Mouse (Mus musculus): ENCODE data around the gene Ell. TPM values are rescaled to one million over a fixed set of nuclear protein-coding genes. Genes with fewer than 3 reads are reported as not detected.
A peak's percentile ranks its signal among the peaks of the same experiment; 100 is the strongest.

Gene Ell
- polyA plus RNA-seq, 1 experiment from 2014 or later, result 13.0 TPM

DNA sequence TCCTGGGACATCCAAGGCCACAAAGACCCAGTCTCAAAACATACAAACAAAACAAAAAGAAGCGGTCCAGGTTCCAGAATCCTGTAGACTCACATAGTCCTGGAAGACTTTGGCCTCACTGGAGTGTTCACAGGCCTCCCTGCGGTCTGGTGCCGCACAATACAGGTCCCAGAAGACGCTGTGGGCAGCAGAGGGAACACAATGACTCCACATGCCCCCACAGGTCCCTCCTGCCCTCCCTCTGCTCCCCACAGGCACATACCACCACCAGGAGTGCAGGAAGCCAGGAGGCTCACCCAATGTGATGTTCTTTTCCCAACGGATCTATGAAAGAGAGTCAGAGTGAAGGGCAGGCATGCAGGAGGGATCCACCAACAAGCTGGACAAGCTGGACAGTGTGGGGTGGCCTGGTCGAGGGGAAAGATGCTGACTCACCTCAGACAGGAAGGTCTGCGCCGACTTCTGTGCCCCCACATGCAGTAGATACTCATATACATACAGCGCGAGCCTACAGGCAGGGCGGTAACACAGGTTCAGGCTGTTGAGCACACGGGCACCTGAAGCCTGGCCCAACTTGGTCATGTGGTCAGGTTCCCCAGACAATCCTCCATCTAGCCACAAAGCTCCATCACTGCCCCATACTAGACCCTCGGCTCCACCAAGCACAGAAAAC, 63.0 kb downstream of the Ell start:
- DNase-seq (ENCODE audit: low spot score, missing footprints), result no peak
- H3K27ac ChIP-seq (ENCODE audit: low read depth, low read length), result no peak overlapping the region
- WGBS, result 94% methylated on average over 13 of the region's 13 CpGs
- no peak overlapping the region for H3K4me2 ChIP-seq
- H3K4me1 ChIP-seq (ENCODE audit: control insufficient read depth, insufficient read depth, low read length), result peaks cover 50% of the 10 kb centered on the region
- no peak overlapping the region for H3K9ac ChIP-seq (ENCODE audit: low read length)
- H3K27me3 ChIP-seq (ENCODE audit: control insufficient read depth, insufficient read depth, low read length), result peaks cover under 1% of the 10 kb centered on the region; the same call in 1 of the 2 replicates
- no peaks in the 10 kb centered on the region for H3K36me3 ChIP-seq (ENCODE audit: control insufficient read depth, insufficient read depth, low read length)
- ATAC-seq (ENCODE audit: low FRiP score), result no peak
- no peaks in the 10 kb centered on the region for H3K9me3 ChIP-seq (ENCODE audit: control insufficient read depth, low read length)
- H3K4me3 ChIP-seq (ENCODE audit: low read depth, low read length), result no peak overlapping the region

DNA sequence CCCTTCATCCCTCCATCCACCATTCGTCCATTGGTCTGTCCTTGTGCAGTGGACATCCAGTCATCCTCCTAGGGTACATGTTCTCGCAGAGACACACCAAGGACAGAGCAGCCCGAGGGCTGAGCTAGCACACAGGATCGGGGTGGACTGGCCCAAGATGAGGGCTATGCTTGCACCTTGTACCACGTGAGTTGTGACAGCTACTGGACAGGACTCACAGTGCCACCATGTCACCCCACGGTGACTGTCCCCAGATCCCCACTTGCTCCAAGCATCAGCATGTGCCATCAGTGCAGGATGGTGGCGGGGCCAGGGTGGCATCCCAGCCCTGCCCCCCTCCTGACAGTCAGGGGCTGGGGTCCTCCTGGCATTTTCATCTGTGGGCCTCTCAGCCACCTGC, 65.3 kb downstream of the Ell start:
- Histone ChIP-seq H3K36me3 (ENCODE audit: control insufficient read depth, insufficient read depth, low read length) (no peaks in the 10 kb centered on the region), H3K4me3 (ENCODE audit: low read depth, low read length) (no peak overlapping the region), H3K9ac (ENCODE audit: low read length) (no peak overlapping the region), H3K9me3 (ENCODE audit: control insufficient read depth, low read length) (no peaks in the 10 kb centered on the region), H3K27ac (ENCODE audit: low read depth, low read length) (no peak overlapping the region), H3K27me3 (ENCODE audit: control insufficient read depth, insufficient read depth, low read length) (no peaks in the 10 kb centered on the region; the same call in 1 of the 2 replicates), H3K4me2 (no peak overlapping the region), H3K4me1 (ENCODE audit: control insufficient read depth, insufficient read depth, low read length) (peaks cover 49% of the 10 kb centered on the region)
- ATAC-seq (ENCODE audit: low FRiP score) (no peak), DNase-seq (ENCODE audit: low spot score, missing footprints) (no peak)
- 84% methylated on average over 7 of the region's 7 CpGs for WGBS

DNA sequence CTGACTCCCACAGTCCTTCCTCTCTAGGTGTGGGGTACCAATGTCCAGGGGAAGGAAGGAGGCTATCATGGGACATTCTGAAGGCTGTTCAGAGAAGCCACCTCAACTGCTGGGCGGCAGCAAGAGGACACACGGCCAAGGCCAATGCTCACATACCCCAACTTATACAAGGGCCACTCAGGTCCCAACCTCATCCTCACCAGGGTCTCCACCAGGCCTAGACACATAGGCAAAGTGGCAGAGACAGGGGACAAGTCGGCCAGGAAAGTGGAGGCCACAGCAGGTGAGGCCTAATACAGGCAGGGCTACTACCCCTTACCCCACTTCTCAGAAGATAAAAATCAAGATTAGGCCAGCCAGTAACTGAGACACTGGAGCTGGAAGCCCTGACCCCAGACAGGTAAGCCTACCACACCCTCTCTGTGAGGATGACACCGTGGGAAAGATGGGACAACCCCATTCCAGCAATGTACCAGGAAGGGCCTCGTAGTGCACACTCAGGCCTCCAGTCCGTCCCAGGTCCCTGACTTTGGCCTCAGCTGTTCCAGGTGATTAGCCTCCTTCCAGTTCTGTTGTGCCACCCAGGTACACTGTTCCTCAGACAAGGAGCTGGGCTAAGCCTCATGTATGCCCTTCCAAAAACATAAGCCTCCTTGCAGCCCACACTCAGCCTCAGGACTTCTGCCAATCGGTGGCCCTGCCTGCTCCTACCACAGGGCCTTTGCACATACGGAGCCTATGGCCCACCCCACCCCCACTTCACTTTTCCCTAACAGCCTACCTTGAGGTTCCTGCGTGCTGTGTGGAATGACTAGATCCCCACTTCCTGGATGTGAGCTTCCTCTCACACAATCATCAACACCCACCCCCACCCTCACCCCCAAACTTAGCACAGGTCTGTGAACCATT, 66.9 kb downstream of the Ell start:
- no peaks in the 10 kb centered on the region for H3K36me3 ChIP-seq (ENCODE audit: control insufficient read depth, insufficient read depth, low read length)
- ATAC-seq (ENCODE audit: low FRiP score) (no peak), DNase-seq (ENCODE audit: low spot score, missing footprints) (no peak)
- no peak overlapping the region for H3K27ac ChIP-seq (ENCODE audit: low read depth, low read length)
- no peaks in the 10 kb centered on the region for H3K9me3 ChIP-seq (ENCODE audit: control insufficient read depth, low read length)
- H3K9ac ChIP-seq (ENCODE audit: low read length), result no peak overlapping the region
- no peaks in the 10 kb centered on the region; the same call in 1 of the 2 replicates for H3K27me3 ChIP-seq (ENCODE audit: control insufficient read depth, insufficient read depth, low read length)
- no peak overlapping the region for H3K4me3 ChIP-seq (ENCODE audit: low read depth, low read length)
- H3K4me1 ChIP-seq (ENCODE audit: control insufficient read depth, insufficient read depth, low read length), result peaks cover 46% of the 10 kb centered on the region
- H3K4me2 ChIP-seq, result peak overlapping the region; percentile 92; the same call in 1 of the 2 replicates
- 91% methylated on average over 9 of the region's 9 CpGs for WGBS

DNA sequence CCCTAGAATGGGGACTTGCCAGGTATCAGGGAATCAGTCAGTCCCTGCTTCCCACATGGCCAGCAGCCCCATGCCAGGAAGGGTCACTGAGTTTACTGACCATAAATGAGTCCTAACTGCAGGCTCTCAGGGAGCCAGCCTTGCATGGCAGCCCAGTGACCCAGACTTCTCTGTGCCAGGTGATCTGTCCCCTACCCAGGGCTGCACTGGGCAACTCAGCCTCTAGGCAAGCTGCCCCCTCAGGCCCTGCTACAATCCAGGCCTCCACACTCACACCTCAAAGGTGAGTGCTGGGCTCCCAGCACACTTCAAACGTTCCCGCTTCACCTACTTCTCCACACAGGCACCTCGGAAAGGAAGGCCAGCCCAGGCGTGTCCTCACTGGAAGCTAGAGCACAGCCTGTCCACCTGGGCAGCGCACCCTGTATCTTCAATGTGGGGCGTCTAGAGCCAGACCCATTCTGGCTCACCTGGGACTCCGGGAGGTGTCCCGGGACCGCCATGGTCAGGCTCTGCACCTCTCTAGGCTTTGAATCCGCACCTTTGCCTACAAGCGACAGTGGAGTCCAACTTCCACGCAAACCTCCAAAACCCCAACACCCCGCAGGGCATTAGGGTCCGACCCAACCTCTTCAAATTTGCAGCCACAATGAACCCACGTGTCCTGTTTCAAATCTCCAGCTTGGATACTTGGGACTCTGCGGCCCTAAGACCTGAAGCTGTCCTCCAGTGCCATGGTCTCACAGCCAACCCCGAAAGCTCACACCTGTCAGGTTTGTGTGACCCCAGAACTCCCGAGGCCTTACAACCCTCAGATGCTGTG, 67.7 kb downstream of the Ell start:
- 70% methylated on average over 18 of the region's 18 CpGs for WGBS
- Histone ChIP-seq H3K36me3 (ENCODE audit: control insufficient read depth, insufficient read depth, low read length) (no peaks in the 10 kb centered on the region), H3K27me3 (ENCODE audit: control insufficient read depth, insufficient read depth, low read length) (no peaks in the 10 kb centered on the region; the same call in 1 of the 2 replicates), H3K4me2 (peak overlapping the region; percentile 92), H3K27ac (ENCODE audit: low read depth, low read length) (no peak overlapping the region), H3K9me3 (ENCODE audit: control insufficient read depth, low read length) (no peaks in the 10 kb centered on the region), H3K9ac (ENCODE audit: low read length) (peak overlapping the region; percentile 88; the same call in 1 of the 2 replicates), H3K4me3 (ENCODE audit: low read depth, low read length) (peak overlapping the region; percentile 79), H3K4me1 (ENCODE audit: control insufficient read depth, insufficient read depth, low read length) (peaks cover 43% of the 10 kb centered on the region)
- no peak for DNase-seq (ENCODE audit: low spot score, missing footprints)
- no peak for ATAC-seq (ENCODE audit: low FRiP score)

DNA sequence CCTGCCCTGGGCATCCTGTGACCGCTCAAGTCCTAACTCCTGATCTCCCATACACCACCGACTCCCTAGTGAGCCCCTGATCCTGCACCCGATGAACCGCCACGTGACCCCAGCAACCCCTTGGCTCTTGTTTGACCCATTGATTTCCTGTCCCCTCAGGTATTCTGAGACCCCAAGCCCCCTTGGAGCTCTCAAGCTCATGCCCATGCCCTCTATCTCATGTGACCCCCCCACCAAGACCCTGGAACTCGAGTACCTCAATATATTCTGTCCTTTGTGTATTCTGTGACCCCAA, 68.3 kb downstream of the Ell start:
- no peaks in the 10 kb centered on the region; the same call in 1 of the 2 replicates for H3K27me3 ChIP-seq (ENCODE audit: control insufficient read depth, insufficient read depth, low read length)
- H3K36me3 ChIP-seq (ENCODE audit: control insufficient read depth, insufficient read depth, low read length), result no peaks in the 10 kb centered on the region
- DNase-seq (ENCODE audit: low spot score, missing footprints) (no peak), ATAC-seq (ENCODE audit: low FRiP score) (no peak)
- H3K4me3 ChIP-seq (ENCODE audit: low read depth, low read length), result peak overlapping the region; percentile 79
- H3K9ac ChIP-seq (ENCODE audit: low read length), result peak overlapping the region; percentile 88
- no peaks in the 10 kb centered on the region for H3K9me3 ChIP-seq (ENCODE audit: control insufficient read depth, low read length)
- 25% methylated on average over 6 of the region's 6 CpGs for WGBS
- H3K4me2 ChIP-seq, result peak overlapping the region; percentile 92
- peaks cover 43% of the 10 kb centered on the region for H3K4me1 ChIP-seq (ENCODE audit: control insufficient read depth, insufficient read depth, low read length)
- no peak overlapping the region for H3K27ac ChIP-seq (ENCODE audit: low read depth, low read length)

DNA sequence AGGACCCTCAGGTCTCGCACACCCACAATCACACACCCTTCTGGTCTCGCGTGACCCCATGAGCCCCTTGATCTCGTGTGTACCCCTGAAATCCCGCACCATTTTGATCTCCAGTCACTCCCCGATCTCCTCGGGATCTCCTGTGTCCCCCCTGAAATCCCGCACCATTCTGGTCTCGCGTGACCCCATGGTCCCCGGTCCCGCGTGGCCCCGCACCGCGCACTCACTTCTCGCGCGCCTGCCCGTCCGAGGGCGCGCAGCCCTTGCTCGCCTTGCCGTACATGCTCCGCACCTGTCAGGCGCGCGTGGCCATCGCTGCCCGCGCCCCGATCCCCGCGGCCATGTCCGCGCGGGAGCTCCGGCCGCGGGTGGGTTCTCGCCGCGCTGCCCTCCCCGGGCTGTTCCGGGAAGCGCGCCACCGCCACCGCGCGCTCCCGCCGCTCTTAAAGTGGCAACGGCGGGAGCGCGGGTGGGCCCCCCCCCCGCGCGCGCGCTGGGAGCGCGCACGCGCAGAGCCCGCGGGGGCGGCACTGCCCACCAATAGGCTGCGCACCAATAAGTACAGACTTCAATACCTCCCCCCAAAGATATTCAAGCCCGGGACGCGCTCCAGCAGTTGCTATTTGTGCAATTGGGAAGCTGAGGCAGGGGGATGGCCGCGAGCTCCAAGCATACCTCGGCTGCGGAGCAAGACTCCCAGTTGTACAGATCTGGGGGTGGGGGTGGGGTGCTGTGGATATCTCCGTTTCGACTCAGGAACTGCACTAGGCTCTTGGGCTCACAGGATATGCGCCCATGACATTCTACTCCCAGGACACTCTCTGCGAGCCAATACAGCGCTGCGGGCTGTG, 68.9 kb downstream of the Ell start:
- Histone ChIP-seq H3K4me2 (peak overlapping the region; percentile 92), H3K9ac (ENCODE audit: low read length) (peak overlapping the region; percentile 88), H3K36me3 (ENCODE audit: control insufficient read depth, insufficient read depth, low read length) (no peaks in the 10 kb centered on the region), H3K27me3 (ENCODE audit: control insufficient read depth, insufficient read depth, low read length) (no peaks in the 10 kb centered on the region; the same call in 1 of the 2 replicates), H3K4me3 (ENCODE audit: low read depth, low read length) (peak overlapping the region; percentile 79), H3K27ac (ENCODE audit: low read depth, low read length) (peak overlapping the region; percentile 27), H3K4me1 (ENCODE audit: control insufficient read depth, insufficient read depth, low read length) (peaks cover 43% of the 10 kb centered on the region), H3K9me3 (ENCODE audit: control insufficient read depth, low read length) (no peaks in the 10 kb centered on the region)
- DNase-seq (ENCODE audit: low spot score, missing footprints), result peak; percentile 96
- WGBS, result 3% methylated on average over 83 of the region's 84 CpGs
- ATAC-seq (ENCODE audit: low FRiP score), result peak; percentile 10; the same call in 1 of the 2 replicates

DNA sequence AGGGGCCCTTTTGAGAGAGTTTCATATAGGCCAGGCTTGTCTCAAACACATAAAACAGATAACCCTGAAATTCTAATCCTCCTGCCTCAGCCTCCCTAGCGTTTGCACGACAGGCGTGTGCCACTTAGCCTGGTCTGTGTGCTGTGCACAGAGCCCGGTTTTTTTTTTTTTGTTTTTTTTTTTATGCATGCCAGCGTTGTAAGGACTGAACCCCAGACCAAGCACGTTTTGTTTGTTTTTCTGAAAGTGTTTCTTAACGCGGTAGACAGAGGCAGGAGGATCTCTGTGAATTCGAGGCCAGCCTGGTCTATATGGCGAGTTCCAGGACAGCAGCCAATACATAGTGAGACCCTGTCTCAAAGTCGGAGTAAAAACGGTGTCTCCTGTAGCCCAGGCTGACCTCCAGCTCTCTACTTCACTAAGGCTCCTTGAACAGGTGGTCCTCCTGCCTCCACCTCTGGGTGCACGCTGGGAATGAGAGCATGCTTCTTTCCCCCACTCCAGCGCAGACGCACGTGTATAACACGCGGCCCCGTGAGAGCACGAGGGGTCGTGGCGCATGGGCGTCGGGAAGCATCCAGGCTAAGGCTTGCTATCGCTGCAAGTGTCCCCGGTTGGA, 69.6 kb downstream of the Ell start, which contains the start of gene Ssbp4:
TSS of gene Ssbp4 (minus strand) at position 124 of the 619 bp plus-strand sequence.
- no peak for DNase-seq (ENCODE audit: low spot score, missing footprints)
- Histone ChIP-seq H3K36me3 (ENCODE audit: control insufficient read depth, insufficient read depth, low read length) (no peaks in the 10 kb centered on the region), H3K27me3 (ENCODE audit: control insufficient read depth, insufficient read depth, low read length) (no peaks in the 10 kb centered on the region; the same call in 1 of the 2 replicates), H3K9ac (ENCODE audit: low read length) (peak within 1 kb of the TSS; percentile 88), H3K4me3 (ENCODE audit: low read depth, low read length) (peak within 1 kb of the TSS; percentile 79), H3K4me1 (ENCODE audit: control insufficient read depth, insufficient read depth, low read length) (peaks cover 43% of the 10 kb centered on the region), H3K27ac (ENCODE audit: low read depth, low read length) (peak within 1 kb of the TSS; percentile 93), H3K9me3 (ENCODE audit: control insufficient read depth, low read length) (no peaks in the 10 kb centered on the region), H3K4me2 (peak within 1 kb of the TSS; percentile 92)
- WGBS, result 5% methylated on average over 26 of the region's 26 CpGs
- ATAC-seq (ENCODE audit: low FRiP score), result no peak
